Mouse (Mus musculus): Measurements from ENCODE around the gene Mrpl12.

Mrpl12 gene

GRCm38 (mm10) chr11:120484265-120484981 lies at the start of gene Mrpl12:
TSS of gene Mrpl12 (plus strand) at chr11:120484613.
- in situ Hi-C loops (cut with MboI, MseI): no loop called here

- in situ Hi-C loops (cut with MboI, MseI): no loop called here
Observed at GRCm38 (mm10) chr11:120437152-120437856, 47.1 kb upstream of the Mrpl12 start, which contains the start of gene Nploc4. TSS of gene Nploc4 (minus strand) at chr11:120437708.

- in situ Hi-C loops (cut with MboI, MseI): no loop called here
Observed at GRCm38 (mm10) chr11:120437857-120438385, 46.5 kb upstream of the Mrpl12 start.

- in situ Hi-C loops (cut with MboI, MseI): loop anchor here in 1 of 2 experiments (10.0 kb wide), 1 partner anchor 638 kb away; no protein-coding TSS in a partner anchor
Observed at GRCm38 (mm10) chr11:120442344-120442743, 42.1 kb upstream of the Mrpl12 start, which contains the start of gene Tspan10. TSS of gene Tspan10 (plus strand) at chr11:120442644.

- in situ Hi-C loops (cut with MboI, MseI): loop anchor here in 1 of 2 experiments (10.0 kb wide), 1 partner anchor 638 kb away; no protein-coding TSS in a partner anchor
Observed at GRCm38 (mm10) chr11:120442765-120443280, 41.6 kb upstream of the Mrpl12 start.

- in situ Hi-C loops (cut with MboI, MseI): loop anchor here in 1 of 2 experiments (10.0 kb wide), 1 partner anchor 639 kb away; no protein-coding TSS in a partner anchor
Observed at GRCm38 (mm10) chr11:120444106-120444505, 40.3 kb upstream of the Mrpl12 start.

GRCm38 (mm10) chr11:120445475-120445874 lies 38.9 kb upstream of the Mrpl12 start:
- in situ Hi-C loops (cut with MboI, MseI): loop anchor here in 1 of 2 experiments (10.0 kb wide), 1 partner anchor 641 kb away; no protein-coding TSS in a partner anchor

DNA sequence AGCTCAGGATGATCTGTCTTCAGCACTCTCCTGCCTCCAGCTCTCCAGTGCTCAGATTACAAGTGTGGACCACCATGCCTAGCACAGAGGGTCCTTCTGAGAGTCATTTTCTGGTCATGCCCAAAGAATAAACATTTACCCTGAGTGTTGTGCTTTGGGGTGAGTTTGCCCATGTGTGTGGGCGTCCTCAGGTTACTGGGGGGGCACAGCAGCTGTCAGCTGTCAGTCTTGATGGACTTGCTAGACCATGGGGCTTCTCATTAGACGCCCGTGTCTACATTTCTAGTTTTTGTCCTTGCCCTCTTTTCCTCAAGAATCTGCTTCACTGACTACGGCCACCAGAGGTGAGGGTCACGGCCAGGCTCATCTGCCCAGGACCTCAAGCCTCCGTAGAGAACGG lies 37.2 kb upstream of the Mrpl12 start:
- in situ Hi-C loops (cut with MboI, MseI): loop anchor here in 1 of 2 experiments (10.0 kb wide), 1 partner anchor 642 kb away; no protein-coding TSS in a partner anchor

DNA sequence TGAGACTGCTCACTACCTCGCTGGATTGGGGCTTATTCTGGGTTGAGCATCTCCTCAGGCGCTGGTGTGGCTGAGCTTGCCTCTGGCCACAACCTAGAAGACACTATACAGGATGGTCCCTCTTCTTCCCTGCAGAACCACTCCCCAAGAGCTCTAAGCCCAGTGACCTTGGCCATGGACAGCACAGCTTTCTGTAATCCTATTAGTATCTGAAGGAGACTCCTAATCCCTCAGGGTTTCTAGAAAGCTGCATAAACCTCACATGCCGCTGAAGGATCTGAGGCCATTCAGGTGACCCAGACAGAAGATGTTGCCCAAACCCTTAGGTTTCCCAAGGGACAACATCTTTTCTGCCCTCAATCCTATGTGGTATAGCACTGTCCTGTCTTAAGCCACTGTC lies 32.2 kb upstream of the Mrpl12 start:
- in situ Hi-C loops (cut with MboI, MseI): no loop called here

GRCm38 (mm10) chr11:120453306-120453705 lies 31.1 kb upstream of the Mrpl12 start, which contains the start of gene Pde6g:
TSS of gene Pde6g (minus strand) at chr11:120453500.
- in situ Hi-C loops (cut with MboI, MseI): no loop called here

- in situ Hi-C loops (cut with MboI, MseI): no loop called here
Observed at GRCm38 (mm10) chr11:120454965-120455364, 29.4 kb upstream of the Mrpl12 start.

GRCm38 (mm10) chr11:120455413-120455812 lies 29.0 kb upstream of the Mrpl12 start:
- in situ Hi-C loops (cut with MboI, MseI): no loop called here

DNA sequence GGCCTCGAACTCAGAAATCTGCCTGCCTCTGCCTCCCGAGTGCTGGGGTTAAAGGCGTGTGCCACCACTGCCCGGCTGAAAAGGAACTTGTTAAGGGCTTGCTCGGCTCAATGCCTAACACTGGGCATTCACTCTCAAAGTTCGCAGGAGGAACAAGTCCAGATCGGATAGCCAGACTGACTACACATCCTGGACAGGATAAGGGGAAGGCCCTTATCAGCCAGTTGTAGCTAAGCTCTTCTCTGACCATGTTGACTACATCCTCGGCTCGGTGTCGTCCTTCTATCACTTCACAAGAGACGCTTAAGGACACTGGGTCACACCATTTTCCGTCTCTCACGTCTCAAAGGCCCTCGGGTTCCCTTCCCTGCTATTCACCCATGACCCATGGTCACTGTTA lies 27.0 kb upstream of the Mrpl12 start:
- in situ Hi-C loops (cut with MboI, MseI): no loop called here

GRCm38 (mm10) chr11:120457772-120458751 lies 26.4 kb upstream of the Mrpl12 start, which contains the start of the genes Oxld1 and Ccdc137:
TSS of gene Oxld1 (minus strand) at chr11:120458068.
TSS of gene Ccdc137 (plus strand) at chr11:120458115.
- in situ Hi-C loops (cut with MboI, MseI): no loop called here

DNA sequence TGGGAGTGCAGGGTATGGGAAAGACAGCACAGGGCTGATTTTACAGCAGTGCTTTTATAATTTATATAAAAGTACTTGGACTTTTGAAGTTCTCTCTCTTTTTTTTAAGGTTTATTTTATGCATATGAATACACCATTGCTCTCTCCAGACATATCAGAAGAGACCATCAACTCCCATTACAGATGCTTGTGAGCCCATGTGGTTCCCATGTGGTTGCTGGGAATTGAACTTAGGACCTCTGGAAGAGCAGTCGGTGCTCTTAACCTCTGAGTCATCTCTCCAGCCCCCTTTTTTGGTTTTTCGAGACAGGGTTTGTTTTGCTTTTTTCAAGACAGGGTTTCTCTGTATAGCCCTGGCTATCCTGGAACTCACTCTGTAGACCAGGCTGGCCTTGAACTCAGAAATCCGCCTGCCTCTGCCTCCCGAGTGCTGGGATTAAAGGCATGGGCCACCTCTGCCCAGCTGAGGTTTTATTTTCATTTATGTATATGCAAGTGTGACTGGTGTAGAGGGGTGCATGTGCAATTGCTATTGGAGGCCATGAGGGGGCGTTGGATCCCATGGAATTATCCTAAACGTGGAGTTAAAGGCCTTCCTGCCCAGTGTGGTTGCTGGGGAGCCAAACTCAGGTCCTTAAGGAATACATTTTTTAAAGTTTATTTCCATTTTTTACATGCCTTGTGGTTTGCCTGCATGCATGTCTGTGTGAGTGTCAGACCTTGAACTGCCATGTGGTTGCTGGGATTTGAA lies 25.4 kb upstream of the Mrpl12 start:
- in situ Hi-C loops (cut with MboI, MseI): no loop called here

- in situ Hi-C loops (cut with MboI, MseI): no loop called here
Observed at GRCm38 (mm10) chr11:120463536-120463935, 20.9 kb upstream of the Mrpl12 start.

DNA sequence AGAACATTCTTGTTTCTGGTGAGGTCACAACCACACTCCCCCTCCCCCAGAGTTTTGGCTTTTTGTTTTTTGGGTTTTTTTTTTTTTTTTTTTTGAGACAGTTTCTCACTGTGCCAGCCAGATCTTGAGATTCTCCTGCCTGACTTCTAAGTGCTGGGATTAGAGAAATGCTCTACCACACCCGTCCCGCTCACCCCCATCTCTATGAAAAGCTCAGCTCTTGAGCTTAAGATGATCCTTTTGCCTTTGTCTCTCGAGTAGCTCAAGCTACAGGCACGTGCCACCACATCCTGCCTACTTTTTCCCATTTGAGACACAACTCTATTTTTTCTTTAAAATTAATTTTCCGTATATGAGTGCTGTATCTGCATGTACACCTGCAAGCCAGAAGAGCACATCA lies 20.0 kb upstream of the Mrpl12 start:
- in situ Hi-C loops (cut with MboI, MseI): no loop called here

GRCm38 (mm10) chr11:120465521-120465920 lies 18.9 kb upstream of the Mrpl12 start:
- in situ Hi-C loops (cut with MboI, MseI): no loop called here

DNA sequence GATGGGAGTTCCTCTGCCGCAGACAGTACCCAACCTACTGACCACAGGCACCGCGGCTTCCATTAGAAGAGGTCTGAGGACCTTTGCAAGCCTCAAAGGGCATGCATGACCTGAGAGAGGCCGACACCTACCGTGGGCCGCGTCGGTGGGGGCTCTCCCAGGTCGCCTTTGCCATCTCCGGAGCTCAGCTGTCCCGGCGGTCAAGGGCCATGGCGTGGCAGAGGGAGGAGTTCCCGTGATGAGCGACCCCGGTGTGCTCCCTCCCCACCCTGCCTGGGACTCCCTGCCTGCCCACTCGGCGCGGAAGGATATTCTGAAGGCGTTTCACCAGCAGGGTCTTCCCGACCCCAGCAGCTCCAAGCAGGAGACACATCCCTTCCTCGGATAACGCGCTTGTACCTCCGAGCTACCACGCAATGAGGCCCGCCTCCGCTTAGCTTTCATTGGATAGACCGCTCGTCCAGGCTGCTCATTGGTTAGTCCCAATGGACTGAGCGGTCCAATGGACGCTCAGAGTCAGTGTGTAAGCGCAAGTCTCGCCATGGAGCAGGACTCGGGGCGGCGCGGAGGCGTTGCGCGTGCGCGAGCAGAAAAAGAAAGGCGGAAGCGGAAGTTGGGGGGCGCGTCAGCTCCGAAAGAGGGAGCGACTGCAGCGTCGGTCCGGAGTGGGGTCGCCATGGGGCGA lies 17.2 kb upstream of the Mrpl12 start, which contains the start of gene Arl16:
Arl16 (minus strand) TSS at position 557 of the 685 bp plus-strand sequence.
- in situ Hi-C loops (cut with MboI, MseI): no loop called here

All from T-helper 17 cell (primary cell).